Mouse (Mus musculus) ES-E14 (cell line): ENCODE data around the gene Lrrc31. TPM values are rescaled to one million over a fixed set of nuclear protein-coding genes. Genes with fewer than 3 reads are reported as not detected.

Source experiments
- DNase-seq: peaks from one replicate; pipeline ENCODE4 v3.0.0-alpha.2; 2013; ENCODE audit warnings: low read depth, low spot score
- H3K27ac ChIP-seq: 2 replicates; pipeline ENCODE4 v1.5.1; 2012; ENCODE audit warnings: low read depth, mild to moderate bottlenecking, low read length, moderate library complexity, mixed read lengths; ENCODE audit not compliant: poor library complexity, insufficient read depth, severe bottlenecking
- H3K36me3 ChIP-seq: 2 replicates; pipeline ENCODE4 v1.6.1; 2012; ENCODE audit warnings: mild to moderate bottlenecking, low read length, moderate library complexity, mixed read lengths; ENCODE audit not compliant: control insufficient read depth, poor library complexity, insufficient read depth, severe bottlenecking
- H3K4me1 ChIP-seq, 2 experiments: fragments of 150-350 bp in 1 of 2; sonication (generic) in 1 of 2; 2 replicates each; pipeline ENCODE4 v1.6.1; 2012; ENCODE audit warnings: low read length in 2 of 2, mild to moderate bottlenecking in 1 of 2, mixed read lengths in 1 of 2; ENCODE audit not compliant: control insufficient read depth in 2 of 2, insufficient read depth in 2 of 2, poor library complexity in 1 of 2
- H3K4me3 ChIP-seq, 2 experiments: fragments of 150-350 bp in 1 of 2; sonication (generic) in 1 of 2; 2 replicates each; pipeline ENCODE4 v1.5.1; 2012; ENCODE audit warnings: low read length in 2 of 2, low read depth in 1 of 2, mild to moderate bottlenecking in 1 of 2, mixed read lengths in 1 of 2; ENCODE audit not compliant: insufficient read depth in 1 of 2, poor library complexity in 1 of 2, severe bottlenecking in 1 of 2
- H3K9ac ChIP-seq: 2 replicates; pipeline ENCODE4 v1.6.1; 2012; ENCODE audit warnings: low read depth, mild to moderate bottlenecking, low read length, mixed read lengths; ENCODE audit not compliant: poor library complexity, insufficient read depth, severe bottlenecking
- H3K9me3 ChIP-seq: fragments of 150-350 bp; sonication (generic); 2 replicates; pipeline ENCODE4 v1.6.1; 2012; ENCODE audit warnings: low read depth, mild to moderate bottlenecking, low read length; ENCODE audit not compliant: control insufficient read depth, insufficient read depth
- CHD2 ChIP-seq: IDR thresholded peaks from 2 replicates; pipeline ENCODE4 v1.6.1; 2014; ENCODE audit warnings: mild to moderate bottlenecking, low read depth, low read length, inconsistent platforms
- HCFC1 ChIP-seq: IDR thresholded peaks from 2 replicates; pipeline ENCODE4 v1.6.1; 2012; ENCODE audit warnings: low read length, inconsistent platforms, borderline replicate concordance; ENCODE audit not compliant: insufficient read depth
- MAFK ChIP-seq: IDR thresholded peaks from 2 replicates; pipeline ENCODE4 v1.6.1; 2014; ENCODE audit warnings: mild to moderate bottlenecking, low read depth, low read length, inconsistent platforms; ENCODE audit not compliant: insufficient read depth
- ZC3H11A ChIP-seq: IDR thresholded peaks from 2 replicates; pipeline ENCODE4 v1.6.1; 2012; ENCODE audit warnings: low read depth, mild to moderate bottlenecking, inconsistent platforms, low read length, borderline replicate concordance
- ZNF384 ChIP-seq: IDR thresholded peaks from 2 replicates; pipeline ENCODE4 v1.6.1; 2012; ENCODE audit warnings: low read depth, low read length, inconsistent platforms
- in situ Hi-C, 2 experiments: fragments of 600-800 bp; cut with MboI; formaldehyde crosslinking; loops; one replicate each; pipeline ENCODE4 v1.15.1; 2025; ENCODE audit warnings: low sequenced_read_pairs in 2 of 2, inconsistent platforms in 1 of 2; ENCODE audit not compliant: unreplicated experiment in 2 of 2
- total RNA-seq: library from RNA; depleted of rRNA; stranded (reverse); fragments of 300-350 nt; gene quantifications from 2 replicates; pipeline ENCODE4 v1.2.3, GENCODE M21; 2012

Lrrc31 gene
- total RNA-seq, 1 experiment, result 4.3 TPM

- in situ Hi-C loops, result no loop called here
- no peak overlapping the region for H3K9ac ChIP-seq
- no peaks in the 10 kb centered on the region for H3K9me3 ChIP-seq
- TF ChIP-seq HCFC1, result no peak
- no peak for TF ChIP-seq CHD2
- TF ChIP-seq ZC3H11A, result no peak
- no peak for TF ChIP-seq ZNF384
- no peak for DNase-seq
- H3K4me1 ChIP-seq, result peaks cover 2 to 3% of the 10 kb centered on the region in 2 experiments; a peak in 1 of 4 replicates
- H3K36me3 ChIP-seq, result no peaks in the 10 kb centered on the region
- no peak overlapping the region for H3K4me3 ChIP-seq
- no peak overlapping the region for H3K27ac ChIP-seq
These were observed 6.3 kb upstream of the Lrrc31 start for GRCm38 (mm10) chr3:30705977-30706376.

DNA sequence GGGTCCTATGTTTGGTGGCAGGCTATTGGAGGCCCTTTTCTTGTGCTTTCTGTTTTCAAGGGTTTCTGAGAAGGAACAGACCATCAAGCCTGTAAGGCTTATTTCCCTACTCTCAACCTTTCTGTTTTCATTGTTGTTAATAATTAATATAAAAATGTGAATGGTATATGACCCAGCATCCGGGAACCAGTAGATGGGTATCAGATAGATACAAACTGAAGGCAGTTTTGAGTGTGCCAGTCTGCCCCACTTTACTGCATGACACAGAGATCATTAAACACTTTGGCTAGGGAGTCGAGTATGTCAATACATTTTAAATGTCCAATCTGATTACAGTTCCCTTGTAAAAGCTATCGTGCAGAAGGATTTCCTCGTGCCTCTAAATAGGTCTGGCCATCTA is 1.8 kb downstream of the Lrrc31 start:
- TF ChIP-seq CHD2 (no peak), MAFK (no peak), ZC3H11A (no peak), ZNF384 (no peak), HCFC1 (no peak)
- in situ Hi-C loops, result no loop called here

GRCm38 (mm10) chr3:30696346-30696745 is 3.3 kb downstream of the Lrrc31 start:
- H3K9ac ChIP-seq, result no peak overlapping the region
- no peaks in the 10 kb centered on the region for H3K9me3 ChIP-seq
- TF ChIP-seq ZC3H11A (peak; percentile 44; the same call in 1 of the 2 replicates), HCFC1 (no peak)
- H3K4me1 ChIP-seq, result peaks cover 4 to 6% of the 10 kb centered on the region in 2 experiments; a peak in 1 of 4 replicates
- DNase-seq, result peak; percentile 69
- H3K27ac ChIP-seq, result no peak overlapping the region
- no peak overlapping the region for H3K4me3 ChIP-seq
- peaks cover 2% of the 10 kb centered on the region; the same call in 1 of the 2 replicates for H3K36me3 ChIP-seq
- in situ Hi-C loops, result no loop called here

More for the DNA sequence above, 1.8 kb downstream of the Lrrc31 start:
- Histone ChIP-seq H3K9ac (no peak overlapping the region), H3K9me3 (no peaks in the 10 kb centered on the region), H3K4me3 (no peak overlapping the region), H3K36me3 (peaks cover 2% of the 10 kb centered on the region; the same call in 1 of the 2 replicates), H3K4me1 (peaks cover 6 to 8% of the 10 kb centered on the region in 2 experiments; a peak in 1 of 4 replicates), H3K27ac (no peak overlapping the region)
- DNase-seq, result no peak

DNA sequence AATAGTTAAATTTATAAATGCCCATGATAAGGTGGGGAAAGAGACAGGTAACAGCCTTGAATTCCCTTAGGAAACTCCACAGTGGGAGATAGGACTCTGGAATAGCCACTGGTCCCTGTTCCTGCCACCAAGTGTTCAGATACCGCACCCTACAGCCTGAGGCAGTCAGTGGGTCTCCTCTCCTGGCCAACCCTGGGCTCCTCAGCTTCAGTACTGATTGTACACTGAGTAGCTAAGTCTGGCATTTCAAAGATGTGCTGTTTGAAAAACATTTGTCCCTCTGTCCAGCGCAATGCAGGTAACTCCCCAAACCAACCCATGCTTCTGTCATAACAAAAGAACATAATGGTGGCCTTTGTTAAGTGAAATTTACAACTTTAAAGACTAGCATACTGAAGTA is 4.0 kb downstream of the Lrrc31 start:
- TF ChIP-seq CHD2, result no peak
- TF ChIP-seq ZNF384, result no peak
- TF ChIP-seq HCFC1, result no peak
- no peak for TF ChIP-seq MAFK
- no peak for TF ChIP-seq ZC3H11A
- H3K4me1 ChIP-seq, result peaks cover 4 to 6% of the 10 kb centered on the region in 2 experiments; a peak in 2 of 4 replicates
- DNase-seq, result no peak
- no peaks in the 10 kb centered on the region for H3K9me3 ChIP-seq
- peaks cover 2% of the 10 kb centered on the region; the same call in 1 of the 2 replicates for H3K36me3 ChIP-seq
- H3K4me3 ChIP-seq, result no peak overlapping the region
- in situ Hi-C loops, result no loop called here
- H3K9ac ChIP-seq, result no peak overlapping the region
- no peak overlapping the region; the same call in 1 of the 2 replicates for H3K27ac ChIP-seq

DNA sequence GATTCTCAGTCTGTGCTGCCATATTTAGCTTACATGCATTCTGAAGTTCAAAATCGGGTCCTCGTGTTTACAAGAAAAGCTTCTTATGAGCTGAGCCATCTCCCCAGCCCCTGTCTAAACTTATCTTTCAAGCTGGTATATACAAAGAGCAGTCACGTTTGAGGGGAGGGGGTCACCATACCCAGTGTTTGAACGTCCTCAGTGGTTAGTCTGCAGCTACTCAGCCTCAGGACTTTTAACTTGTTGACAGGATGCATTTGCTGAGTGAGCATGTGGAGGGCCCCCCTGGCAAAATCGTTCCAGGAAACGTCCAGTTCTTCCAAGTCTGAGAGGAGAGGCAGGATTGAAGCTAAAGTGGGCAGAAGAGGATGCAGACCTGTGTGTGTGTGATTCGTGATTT is 8.7 kb downstream of the Lrrc31 start:
- H3K9me3 ChIP-seq, result no peaks in the 10 kb centered on the region
- H3K4me3 ChIP-seq, result no peak overlapping the region
- in situ Hi-C loops, result no loop called here
- H3K9ac ChIP-seq, result no peak overlapping the region
- no peak for DNase-seq
- H3K27ac ChIP-seq, result no peak overlapping the region
- peaks cover 0 to 2% of the 10 kb centered on the region in 2 experiments; a peak in 2 of 4 replicates for H3K4me1 ChIP-seq
- H3K36me3 ChIP-seq, result peaks cover 4% of the 10 kb centered on the region; the same call in 1 of the 2 replicates
- TF ChIP-seq ZC3H11A (no peak), MAFK (no peak), ZNF384 (no peak), CHD2 (no peak), HCFC1 (no peak)
